Mouse (Mus musculus) effector memory CD4-positive, alpha-beta T cell, adult 5 months (primary cell): Measurements from ENCODE around the gene Zfp986. TPM values are rescaled to one million over a fixed set of nuclear protein-coding genes. Genes with fewer than 3 reads are reported as not detected.

Experiments
- polyA plus RNA-seq: library from polyadenylated mRNA; unstranded; fragments of 100-300 nt; shearing (Covaris generic); gene quantifications from one replicate; pipeline ENCODE4 v1.2.1, GENCODE M21; 2017

Gene Zfp986
- not detected for polyA plus RNA-seq

GRCm38 (mm10) chr4:145868494-145868893 lies at the start of gene Zfp986:
Zfp986 (plus strand) TSS chr4:145868794.

Other genes starting within 250 kb of the Zfp986 start
- gene Zfp980, start 198.1 kb upstream of the Zfp986 start, polyA plus RNA-seq = not detected
- 0.97 TPM for gene Zfp987, start 228.5 kb downstream of the Zfp986 start, polyA plus RNA-seq